Mouse (Mus musculus): ENCODE measurements at regions not wholly inside any gene's neighbourhood (a gene's known extent, or its start where the extent isn't known, plus 50 kb on each side); places are given as distances from the start of the nearest gene placed in this dataset.

DNA sequence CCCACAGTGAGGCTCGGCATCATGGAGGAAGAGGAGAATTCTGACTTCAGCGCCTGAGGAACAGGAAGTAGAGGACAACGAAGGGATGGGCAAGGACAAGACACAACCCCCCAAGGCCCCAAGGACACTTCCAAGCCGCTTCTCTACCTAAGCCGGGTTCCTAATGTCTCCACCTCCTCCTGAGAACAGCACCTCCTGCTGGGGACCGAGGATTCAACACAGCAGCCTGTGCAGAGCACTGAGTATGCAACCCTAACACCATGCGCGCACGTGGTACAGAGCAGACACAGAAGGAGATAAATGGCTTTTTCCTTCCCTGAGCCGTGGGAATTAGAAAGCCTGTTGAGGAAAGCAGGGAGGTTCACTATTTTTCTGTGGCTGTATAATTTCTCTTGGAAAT is 64.2 kb upstream of the Xcl1 start:
- no peak for TF ChIP-seq CTCF (conservative IDR thresholded peaks at IDR 0.05; ENCODE audit: insufficient read depth, insufficient read length, low read depth, low read length)
- TF ChIP-seq POLR2A (IDR thresholded peaks at IDR 0.05; ENCODE audit: low read depth, low read length): no peak

All from kidney, adult 2 months (tissue).